Mouse (Mus musculus) embryonic facial prominence, embryonic 11.5 days (tissue): ENCODE measurements around the gene 4931440F15Rik. TPM values are rescaled to one million over a fixed set of nuclear protein-coding genes. Genes with fewer than 3 reads are reported as not detected.
A peak's percentile ranks its signal among the peaks of the same experiment; 100 is the strongest.

Source experiments
- ATAC-seq: fragments of 200-750 bp; cut with Nextera tagmentation; replicated peaks from 2 replicates; pipeline ENCODE4 v1.8.0; 2017; ENCODE audit warnings: low read depth; ENCODE audit not compliant: insufficient number of reproducible peaks, low FRiP score, low TSS enrichment
- DNase-seq: peaks from one replicate; pipeline ENCODE4 v3.0.0-alpha.2; 2015; ENCODE audit warnings: low spot score
- H3K27ac ChIP-seq: fragments of 300-500 bp; sonication (generic); replicated peaks from 2 replicates; pipeline ENCODE4 v1.5.1; 2014; ENCODE audit warnings: mild to moderate bottlenecking, low read depth, low read length, control low read depth
- H3K27me3 ChIP-seq: fragments of 300-500 bp; sonication (generic); 2 replicates; pipeline ENCODE4 v1.6.1; 2014; ENCODE audit warnings: mild to moderate bottlenecking, low read length, moderate library complexity, mixed read lengths; ENCODE audit not compliant: control insufficient read depth, insufficient read depth
- H3K36me3 ChIP-seq: fragments of 300-500 bp; sonication (generic); replicated peaks from 2 replicates; pipeline ENCODE4 v1.6.1; 2014; ENCODE audit warnings: low read depth, mild to moderate bottlenecking, low read length, moderate library complexity, mixed read lengths; ENCODE audit not compliant: control insufficient read depth, insufficient read depth
- H3K4me1 ChIP-seq: fragments of 300-500 bp; sonication (generic); 2 replicates; pipeline ENCODE4 v1.6.1; 2014; ENCODE audit warnings: low read length, mixed read lengths; ENCODE audit not compliant: control insufficient read depth, insufficient read depth
- H3K4me2 ChIP-seq: fragments of 300-500 bp; sonication (generic); 2 replicates; pipeline ENCODE4 v1.6.1; 2014; ENCODE audit warnings: low read depth, mild to moderate bottlenecking, control low read depth, low read length, moderate library complexity
- H3K4me3 ChIP-seq: fragments of 300-500 bp; sonication (generic); 2 replicates; pipeline ENCODE4 v1.5.1; 2014; ENCODE audit warnings: low read depth, low read length, control low read depth
- H3K9ac ChIP-seq: fragments of 300-500 bp; sonication (generic); replicated peaks from 2 replicates; pipeline ENCODE4 v1.6.1; 2014; ENCODE audit warnings: mild to moderate bottlenecking, control low read depth, low read length
- H3K9me3 ChIP-seq: fragments of 300-500 bp; sonication (generic); replicated peaks from 2 replicates; pipeline ENCODE4 v1.6.1; 2016; ENCODE audit warnings: mild to moderate bottlenecking, low read length, inconsistent platforms, mixed read lengths; ENCODE audit not compliant: control insufficient read depth
- WGBS: fragments of 180-500 bp; shearing (Covaris S2); extraction: QIAGEN DNeasy Blood & Tissue Kit; methylation state at CpG from one replicate; pipeline ENCODE4 v1.1.7; 2014; 5-methylcytosine and 5-hydroxymethylcytosine counted together
- polyA plus RNA-seq: library from polyadenylated mRNA; unstranded; fragments of >200 nt; fragmentation: Nextera tagmentation; extraction: Ambion mirVana; gene quantifications from 2 replicates; pipeline ENCODE4 v1.2.1, GENCODE M21; 2014

Gene 4931440F15Rik
- polyA plus RNA-seq, 1 experiment from 2014 or later: 0.06 TPM

GRCm38 (mm10) chr11:29778936-29779335, 46.5 kb downstream of the 4931440F15Rik start:
- Histone ChIP-seq H3K36me3 (no peaks in the 10 kb centered on the region), H3K27ac (no peak overlapping the region), H3K4me2 (no peak overlapping the region), H3K9ac (no peak overlapping the region), H3K9me3 (no peaks in the 10 kb centered on the region), H3K4me3 (no peak overlapping the region), H3K4me1 (no peaks in the 10 kb centered on the region), H3K27me3 (no peaks in the 10 kb centered on the region)
- WGBS: 69% methylated on average over 3 of the region's 3 CpGs
- ATAC-seq (no peak), DNase-seq (no peak)

GRCm38 (mm10) chr11:29777964-29778363, 47.5 kb downstream of the 4931440F15Rik start:
- Histone ChIP-seq H3K4me3 (no peak overlapping the region), H3K4me1 (no peaks in the 10 kb centered on the region), H3K9ac (no peak overlapping the region), H3K4me2 (no peak overlapping the region), H3K36me3 (no peaks in the 10 kb centered on the region), H3K9me3 (no peaks in the 10 kb centered on the region), H3K27ac (no peak overlapping the region), H3K27me3 (no peaks in the 10 kb centered on the region)
- no peak for DNase-seq
- no peak for ATAC-seq

- ATAC-seq (no peak), DNase-seq (no peak)
- H3K27me3 ChIP-seq: no peaks in the 10 kb centered on the region
Measured at GRCm38 (mm10) chr11:29774760-29775159, 50.7 kb downstream of the 4931440F15Rik start.

GRCm38 (mm10) chr11:29774296-29774695, 51.2 kb downstream of the 4931440F15Rik start:
- no peaks in the 10 kb centered on the region for H3K4me1 ChIP-seq
- H3K4me3 ChIP-seq: no peak overlapping the region
- H3K27me3 ChIP-seq: no peaks in the 10 kb centered on the region
- no peaks in the 10 kb centered on the region for H3K9me3 ChIP-seq
- ATAC-seq: 0 out of 2 replicates have a peak, but pooled peaks have one; percentile 39
- DNase-seq: no peak
- no peaks in the 10 kb centered on the region for H3K36me3 ChIP-seq
- H3K4me2 ChIP-seq: no peak overlapping the region
- H3K9ac ChIP-seq: no peak overlapping the region
- H3K27ac ChIP-seq: no peak overlapping the region
- 37% methylated on average over 2 of the region's 2 CpGs for WGBS

More at GRCm38 (mm10) chr11:29774760-29775159, 50.7 kb downstream of the 4931440F15Rik start:
- no peak overlapping the region for H3K4me3 ChIP-seq
- H3K4me1 ChIP-seq: no peaks in the 10 kb centered on the region
- no peaks in the 10 kb centered on the region for H3K36me3 ChIP-seq
- no peak overlapping the region for H3K27ac ChIP-seq
- 58% methylated on average over 2 of the region's 2 CpGs for WGBS
- H3K9me3 ChIP-seq: no peaks in the 10 kb centered on the region
- H3K9ac ChIP-seq: no peak overlapping the region
- no peak overlapping the region for H3K4me2 ChIP-seq

Other genes starting within 250 kb of the 4931440F15Rik start
- 74.6 and 75.1 TPM in 2 replicates for gene Rtn4, start 132.7 kb downstream of the 4931440F15Rik start, polyA plus RNA-seq
- 0.43 and 0.50 TPM in 2 replicates for gene Eml6, start 200.4 kb upstream of the 4931440F15Rik start, polyA plus RNA-seq